Mouse (Mus musculus) heart, adult 2 months (tissue): ENCODE results near the gene Adam21. TPM values are rescaled to one million over a fixed set of nuclear protein-coding genes. Genes with fewer than 3 reads are reported as not detected.
A peak's percentile ranks its signal among the peaks of the same experiment; 100 is the strongest.

Source experiments
- DNase-seq, 2 experiments: peaks; one replicate each; pipeline ENCODE4 v3.0.0; 2021
- H3K27ac ChIP-seq: fragments of 200-600 bp; 2 replicates; pipeline ENCODE4 v1.8.1; 2022
- H3K27me3 ChIP-seq: fragments of 200-500 bp; 2 replicates; pipeline ENCODE4 v1.6.1; 2012; ENCODE audit warnings: mild to moderate bottlenecking, low read length, inconsistent platforms, mixed read lengths; ENCODE audit not compliant: control insufficient read depth, insufficient read depth
- H3K36me3 ChIP-seq: fragments of 200-500 bp; 2 replicates; pipeline ENCODE4 v1.6.1; 2012; ENCODE audit warnings: low read length, inconsistent platforms; ENCODE audit not compliant: control insufficient read depth, insufficient read depth
- H3K4me1 ChIP-seq: fragments of 200-500 bp; 2 replicates; pipeline ENCODE4 v1.6.1; 2011; ENCODE audit warnings: low read length; ENCODE audit not compliant: control insufficient read depth, insufficient read depth
- H3K4me3 ChIP-seq: fragments of 200-600 bp; 2 replicates; pipeline ENCODE4 v1.8.1; 2022
- H3K79me2 ChIP-seq: fragments of 200-500 bp; replicated peaks from 2 replicates; pipeline ENCODE4 v1.6.1; 2012; ENCODE audit warnings: mild to moderate bottlenecking, inconsistent platforms, low read length, moderate library complexity, mixed read lengths; ENCODE audit not compliant: control insufficient read depth, insufficient read depth
- H3K9ac ChIP-seq: fragments of 200-500 bp; 2 replicates; pipeline ENCODE4 v1.6.1; 2012; ENCODE audit warnings: low read depth, mild to moderate bottlenecking, control low read depth, inconsistent platforms, low read length, mixed read lengths
- CTCF ChIP-seq: fragments of 200-600 bp; IDR thresholded peaks from 2 replicates; pipeline ENCODE4 v1.8.1; 2022; ENCODE audit warnings: antibody characterized with exemption, mild to moderate bottlenecking, moderate library complexity
- EP300 ChIP-seq: fragments of 200-500 bp; IDR thresholded peaks from 2 replicates; pipeline ENCODE4 v1.6.1; 2011; ENCODE audit warnings: low read depth, low read length, control low read depth; ENCODE audit not compliant: insufficient read depth
- POLR2A ChIP-seq: fragments of 200-500 bp; IDR thresholded peaks from 2 replicates; pipeline ENCODE4 v1.6.1; 2011; ENCODE audit warnings: mild to moderate bottlenecking, low read depth, low read length, control low read depth; ENCODE audit not compliant: insufficient read depth
- WGBS: fragments of 180-500 bp; shearing (Covaris S2); methylation state at CpG from one replicate; pipeline ENCODE4 v1.1.7; 2018; 5-methylcytosine and 5-hydroxymethylcytosine counted together
- intact Hi-C: fragments of 180-260 bp; cut with DNase I; formaldehyde crosslinking; loops from one replicate; pipeline ENCODE4 v1.15.1; 2025
- polyA plus RNA-seq: library from polyadenylated mRNA; depleted of rRNA; stranded (reverse); fragments of >200 nt; gene quantifications from 2 replicates; pipeline ENCODE4 v1.2.3, GENCODE M21; 2012
- total RNA-seq, 2 experiments: library from RNA; stranded (reverse); gene quantifications; 2 replicates each; pipeline ENCODE4 v1.2.3; 2021

Adam21 gene
- total and polyA plus RNA-seq, 3 experiments = 0.10 TPM; not detected in 2

DNA sequence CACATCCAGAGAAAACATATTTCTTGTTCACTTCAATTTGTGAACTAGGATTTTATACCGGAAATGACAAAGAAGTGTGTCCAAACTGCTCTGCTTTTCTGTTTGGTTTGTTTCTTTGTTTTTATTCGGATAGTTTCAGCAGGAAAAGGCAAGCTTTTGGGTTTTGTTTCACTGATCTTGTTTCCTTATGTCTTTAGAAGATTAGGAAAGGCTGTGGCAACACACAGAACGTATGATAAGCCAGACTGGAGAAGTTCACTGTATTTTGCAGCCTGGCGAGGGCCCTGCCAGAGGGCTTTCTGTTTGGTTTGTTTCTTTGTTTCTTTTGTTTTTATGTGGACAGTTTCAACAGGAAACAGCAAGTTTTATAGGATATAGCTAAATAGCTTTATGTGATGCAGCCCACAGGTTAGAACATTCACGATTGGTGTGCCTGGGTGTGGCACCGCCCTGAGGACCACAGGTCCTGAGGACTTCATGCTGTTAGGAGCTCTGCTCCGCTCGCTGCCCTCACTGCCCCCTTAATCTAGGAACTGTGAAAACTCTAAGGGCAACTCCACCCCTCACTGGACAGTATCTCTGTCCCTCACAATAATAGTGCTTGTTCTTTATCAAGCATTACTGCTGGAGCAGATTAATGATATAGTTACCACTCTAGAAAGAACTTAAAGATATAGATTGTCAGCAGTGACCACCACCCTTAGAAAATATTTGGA, 28.4 kb upstream of the Adam21 start:
- peaks cover 3% of the 10 kb centered on the region for H3K36me3 ChIP-seq
- H3K4me1 ChIP-seq = peaks cover 3% of the 10 kb centered on the region; the same call in 1 of the 2 replicates
- no peak overlapping the region for H3K9ac ChIP-seq
- H3K27ac ChIP-seq = no peak overlapping the region
- WGBS = 47% methylated on average over 8 of the region's 8 CpGs
- TF ChIP-seq POLR2A (no peak), EP300 (no peak), CTCF (no peak)
- no peak overlapping the region for H3K4me3 ChIP-seq
- no peaks in the 10 kb centered on the region for H3K27me3 ChIP-seq
- no peaks in the 10 kb centered on the region for H3K79me2 ChIP-seq
- DNase-seq = no peak
- intact Hi-C loops = loop anchor here (5.0 kb wide), 1 partner anchor 109 kb away; the partner anchor contains the start of gene Cox16

DNA sequence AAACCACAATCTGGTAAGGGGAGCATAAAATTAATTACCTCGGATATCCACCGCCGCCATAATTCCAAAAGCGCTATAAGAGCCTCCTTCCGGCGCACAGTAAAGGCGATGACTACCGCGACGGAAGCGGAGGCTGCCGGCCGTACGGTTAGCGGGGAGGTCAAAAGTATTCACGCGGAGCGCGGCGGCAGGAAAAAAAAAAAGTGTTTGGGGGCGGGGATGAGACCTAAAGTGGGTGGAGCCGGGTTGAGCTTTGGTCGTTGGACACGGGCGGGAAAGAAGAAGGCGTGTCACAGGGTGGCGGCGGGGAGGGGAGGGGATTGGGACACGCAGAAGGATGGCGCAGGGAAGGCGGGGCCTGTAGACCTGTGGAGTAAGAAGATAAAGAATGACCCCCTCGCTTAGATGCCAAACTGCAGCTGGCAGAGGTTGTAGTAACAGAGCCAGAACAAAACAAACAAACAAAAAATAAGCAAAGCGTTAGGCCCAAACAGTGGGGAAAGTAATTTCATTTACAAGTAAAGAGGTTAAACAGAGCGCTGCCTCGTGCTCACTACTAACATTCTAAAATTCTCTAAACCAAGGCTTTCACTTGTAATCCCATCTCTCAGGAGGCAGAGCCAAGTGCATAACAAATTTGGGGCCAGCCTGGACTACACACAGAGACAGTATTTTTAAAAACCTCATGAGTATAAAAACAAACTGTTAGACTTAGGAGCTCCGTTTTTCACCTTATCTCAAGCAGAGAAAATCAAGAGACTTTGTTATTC, 26.8 kb upstream of the Adam21 start, which contains the start of gene Med6:
Gene Med6 (minus strand): TSS at position 107 of the 770 bp plus-strand sequence.
- H3K9ac ChIP-seq = peak within 1 kb of the TSS; percentile 80
- peak; percentile 60 for TF ChIP-seq EP300
- TF ChIP-seq POLR2A = 0 out of 2 replicates have a peak, but pooled peaks have one; percentile 28
- TF ChIP-seq CTCF = peak; percentile 19; the same call in 1 of the 2 replicates
- H3K27ac ChIP-seq = peak within 1 kb of the TSS; percentile 51
- peaks cover 3% of the 10 kb centered on the region for H3K36me3 ChIP-seq
- peak within 1 kb of the TSS; percentile 91 for H3K4me3 ChIP-seq
- WGBS = 3% methylated on average over 36 of the region's 36 CpGs
- intact Hi-C loops = loop anchor here (5.0 kb wide), 2 partner anchors 63 to 108 kb away; partner anchors contain the start of genes Cox16, Gm20498 and Synj2bp
- peak; percentile 93 for DNase-seq
- H3K79me2 ChIP-seq = no peaks in the 10 kb centered on the region
- H3K27me3 ChIP-seq = no peaks in the 10 kb centered on the region
- H3K4me1 ChIP-seq = peaks cover 3% of the 10 kb centered on the region; the same call in 1 of the 2 replicates

DNA sequence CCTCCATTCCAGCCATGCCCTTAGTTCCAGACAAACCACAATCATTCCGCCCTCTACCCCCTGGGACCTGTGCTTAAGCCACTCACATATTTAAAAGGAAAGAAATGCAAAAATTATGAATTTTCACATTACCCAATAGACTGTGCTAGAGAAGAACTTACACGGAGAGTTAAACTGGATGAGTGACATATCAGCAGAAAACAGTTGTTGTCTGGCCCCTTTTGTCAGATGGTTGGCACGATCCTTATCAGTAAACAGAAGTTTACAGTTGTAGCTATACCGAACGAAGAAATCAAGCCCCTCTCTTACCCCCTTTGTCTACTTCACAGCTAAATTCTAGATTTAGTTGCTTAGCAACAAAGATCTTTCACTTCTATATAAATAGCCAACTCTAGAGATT, 343 bp downstream of the Adam21 start:
- no peaks in the 10 kb centered on the region for H3K27me3 ChIP-seq
- H3K4me3 ChIP-seq = no peak overlapping the region
- no peaks in the 10 kb centered on the region for H3K79me2 ChIP-seq
- intact Hi-C loops = no loop called here
- no peaks in the 10 kb centered on the region for H3K36me3 ChIP-seq
- DNase-seq = no peak
- no peak for TF ChIP-seq CTCF
- TF ChIP-seq EP300 = no peak
- no peak for TF ChIP-seq POLR2A
- no peak overlapping the region for H3K9ac ChIP-seq
- WGBS = 81% methylated on average over 5 of the region's 5 CpGs
- no peaks in the 10 kb centered on the region for H3K4me1 ChIP-seq
- no peak overlapping the region for H3K27ac ChIP-seq

DNA sequence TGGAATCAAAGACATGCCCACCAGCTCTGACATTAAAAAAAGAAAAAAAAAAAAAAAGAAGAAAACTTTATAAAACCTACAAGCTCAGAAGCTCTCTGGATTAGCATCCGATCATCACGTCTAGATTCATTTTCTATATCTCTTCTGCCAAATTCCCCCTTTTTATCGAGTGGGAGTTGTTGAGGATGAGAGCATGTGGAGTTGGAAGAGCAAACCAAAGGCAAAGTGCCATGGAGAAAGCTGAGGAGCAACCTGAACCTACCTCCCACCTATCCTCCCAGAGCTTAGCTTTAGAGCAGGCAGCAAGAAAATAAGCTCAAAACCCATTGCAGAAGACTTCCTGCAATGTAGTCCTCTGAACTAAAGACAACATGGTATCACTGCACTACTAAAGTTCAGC, 4.1 kb downstream of the Adam21 start:
- no peak for TF ChIP-seq EP300
- TF ChIP-seq CTCF = no peak
- no peak for TF ChIP-seq POLR2A
- intact Hi-C loops = no loop called here
- no peaks in the 10 kb centered on the region for H3K4me1 ChIP-seq
- no peak overlapping the region for H3K9ac ChIP-seq
- no peak for DNase-seq
- H3K79me2 ChIP-seq = no peaks in the 10 kb centered on the region
- no peak overlapping the region for H3K27ac ChIP-seq
- H3K36me3 ChIP-seq = no peaks in the 10 kb centered on the region
- 92% methylated on average over 3 of the region's 3 CpGs for WGBS
- H3K27me3 ChIP-seq = no peaks in the 10 kb centered on the region
- H3K4me3 ChIP-seq = no peak overlapping the region

DNA sequence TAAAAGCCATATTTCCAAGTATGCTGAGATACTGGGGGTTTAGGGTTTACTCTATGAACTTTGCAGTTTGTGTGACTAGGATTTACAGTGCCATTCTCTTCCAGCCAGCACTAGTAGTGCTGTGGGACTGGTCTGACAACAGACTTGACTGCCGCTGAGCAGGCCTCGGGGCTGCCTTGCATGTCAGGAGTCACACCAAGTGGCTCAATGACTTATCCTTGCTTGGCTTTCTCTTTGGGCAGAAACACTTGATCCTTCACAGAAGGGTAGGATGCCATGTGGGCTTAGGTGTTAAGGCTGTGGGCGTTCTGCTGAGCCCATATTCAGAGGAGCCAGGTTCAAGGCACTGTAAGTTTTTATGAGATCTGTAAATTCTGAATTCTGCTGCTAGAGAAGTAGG, 19.0 kb downstream of the Adam21 start:
- Histone ChIP-seq H3K4me1 (no peaks in the 10 kb centered on the region), H3K79me2 (no peaks in the 10 kb centered on the region), H3K9ac (no peak overlapping the region), H3K4me3 (no peak overlapping the region), H3K36me3 (no peaks in the 10 kb centered on the region), H3K27ac (no peak overlapping the region), H3K27me3 (no peaks in the 10 kb centered on the region)
- no peak for DNase-seq
- no peak for TF ChIP-seq EP300
- no peak for TF ChIP-seq POLR2A
- no peak for TF ChIP-seq CTCF
- intact Hi-C loops = no loop called here
- WGBS = 86% methylated on average over 3 of the region's 3 CpGs

DNA sequence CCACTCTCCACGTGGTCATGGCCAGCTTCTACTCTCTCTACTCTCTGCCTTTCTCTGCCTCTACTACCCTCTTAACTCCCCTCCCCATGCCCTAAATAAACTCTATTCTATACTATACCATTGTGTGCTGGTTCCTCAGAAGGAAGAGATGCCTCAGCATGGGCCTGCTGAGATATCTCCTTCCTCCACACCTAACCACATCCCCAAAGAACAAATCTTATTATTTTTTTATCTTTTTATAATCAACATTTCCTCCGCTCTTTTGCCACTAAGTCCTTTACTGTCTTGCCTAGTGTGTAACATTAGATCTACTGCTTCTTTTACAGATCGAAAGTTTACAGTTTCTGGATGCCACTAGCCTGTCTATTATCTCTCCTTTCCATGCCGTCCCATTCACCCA, 21.1 kb downstream of the Adam21 start:
- no peaks in the 10 kb centered on the region for H3K27me3 ChIP-seq
- H3K79me2 ChIP-seq = no peaks in the 10 kb centered on the region
- no peak overlapping the region for H3K27ac ChIP-seq
- 55% methylated on average over 4 of the region's 4 CpGs for WGBS
- H3K9ac ChIP-seq = no peak overlapping the region
- TF ChIP-seq EP300 (no peak), CTCF (no peak)
- DNase-seq = no peak
- H3K4me3 ChIP-seq = no peak overlapping the region
- H3K36me3 ChIP-seq = no peaks in the 10 kb centered on the region
- no peaks in the 10 kb centered on the region for H3K4me1 ChIP-seq
- intact Hi-C loops = no loop called here
